Mouse (Mus musculus): ENCODE measurements around the gene Bmper. TPM values are rescaled to one million over a fixed set of nuclear protein-coding genes. Genes with fewer than 3 reads are reported as not detected.

Gene Bmper
- polyA plus RNA-seq, 1 experiment = 12.0 TPM

DNA sequence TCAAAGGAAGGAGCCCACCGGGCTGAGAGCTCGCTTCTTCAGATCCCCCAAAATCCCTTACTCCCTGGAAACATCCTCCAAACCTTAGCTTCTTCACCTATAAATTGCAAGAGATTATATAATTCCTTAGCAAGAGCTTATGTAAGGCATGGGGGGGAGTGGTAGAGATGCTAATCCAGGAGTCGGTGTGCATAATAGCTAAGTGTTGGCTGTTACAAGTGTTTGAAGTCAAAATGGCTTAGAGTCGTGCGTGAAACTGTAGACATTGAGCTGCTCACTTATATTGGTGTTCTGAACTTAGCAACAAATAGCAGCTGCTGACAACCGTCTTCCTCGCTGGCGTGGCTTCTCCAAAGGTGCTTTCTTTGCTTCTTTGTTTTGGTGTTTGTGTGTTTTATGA lies 128.5 kb downstream of the Bmper start:
- WGBS = 90% methylated on average over 8 of the region's 8 CpGs
- TF ChIP-seq CTCF (IDR thresholded peaks at IDR 0.05; ENCODE audit: insufficient read depth, low read length) = no peak
- no peak for TF ChIP-seq POLR2A (IDR thresholded peaks at IDR 0.05; ENCODE audit: borderline replicate concordance, extremely low read depth, low read depth, low read length)

DNA sequence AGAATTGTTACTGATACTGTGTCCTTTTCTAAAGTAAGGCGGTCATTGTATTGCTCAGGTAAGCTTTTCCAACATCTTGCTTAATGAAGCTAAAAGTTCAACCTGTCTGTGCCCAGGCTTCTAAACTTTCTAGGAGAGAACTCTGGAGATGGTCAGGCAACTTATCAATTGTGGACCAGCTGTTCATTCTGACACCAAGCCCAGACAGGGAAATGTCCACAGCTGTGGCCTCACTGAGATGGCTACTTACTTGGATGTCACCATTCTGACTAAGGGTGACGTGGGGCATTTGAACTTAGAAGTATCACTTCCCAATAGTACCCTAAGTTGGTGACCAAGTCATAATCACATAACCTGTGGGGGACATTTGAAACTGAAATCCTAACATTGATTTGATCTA lies 129.5 kb downstream of the Bmper start:
- no peak overlapping the region for H3K4me3 ChIP-seq (replicated peaks; ENCODE audit: extremely low read depth, low read depth, low read length)
- H3K4me1 ChIP-seq (ENCODE audit: control insufficient read depth, insufficient read depth, low read length) = no peaks in the 10 kb centered on the region
- 80% methylated on average over 2 of the region's 2 CpGs for WGBS
- TF ChIP-seq POLR2A (IDR thresholded peaks at IDR 0.05; ENCODE audit: borderline replicate concordance, extremely low read depth, low read depth, low read length) = no peak
- no peak for TF ChIP-seq CTCF (IDR thresholded peaks at IDR 0.05; ENCODE audit: insufficient read depth, low read length)
- DNase-seq = no peak

More for the DNA sequence above, 128.5 kb downstream of the Bmper start:
- Histone ChIP-seq H3K4me1 (ENCODE audit: control insufficient read depth, insufficient read depth, low read length) (no peaks in the 10 kb centered on the region), H3K4me3 (replicated peaks; ENCODE audit: extremely low read depth, low read depth, low read length) (no peak overlapping the region)
- DNase-seq = no peak

DNA sequence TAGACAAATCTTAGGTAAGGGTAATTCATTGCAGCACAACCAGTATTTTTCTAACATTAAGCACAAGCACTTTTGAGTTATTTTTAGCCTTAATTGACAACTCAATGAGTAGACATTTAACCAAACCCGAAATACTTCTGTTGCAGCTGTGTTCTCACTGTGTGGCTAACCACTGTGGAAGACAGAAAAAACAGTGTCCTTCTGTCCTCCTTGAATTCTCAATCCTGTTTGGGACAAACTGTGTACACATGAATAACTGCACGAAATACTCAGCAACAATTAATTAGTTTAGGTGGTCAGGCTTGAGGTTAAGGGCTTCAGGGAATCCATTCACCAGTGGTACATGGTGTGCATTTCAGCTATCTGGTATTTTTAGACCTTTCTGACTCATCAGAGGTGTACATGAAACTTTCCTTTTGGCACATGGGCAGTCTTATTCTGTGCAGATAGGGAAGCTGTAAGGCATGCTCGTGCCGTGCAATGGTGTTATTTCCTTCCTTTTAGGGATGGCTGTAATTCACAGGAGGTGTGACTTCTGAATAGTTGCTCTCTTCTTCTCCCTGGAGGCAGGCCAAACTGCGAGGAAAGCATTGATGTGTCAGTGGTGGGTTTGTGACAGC lies 131.4 kb downstream of the Bmper start:
- Histone ChIP-seq H3K4me3 (replicated peaks; ENCODE audit: extremely low read depth, low read depth, low read length) (no peak overlapping the region), H3K4me1 (ENCODE audit: control insufficient read depth, insufficient read depth, low read length) (no peaks in the 10 kb centered on the region)
- DNase-seq = no peak
- TF ChIP-seq CTCF (IDR thresholded peaks at IDR 0.05; ENCODE audit: insufficient read depth, low read length) (no peak), POLR2A (IDR thresholded peaks at IDR 0.05; ENCODE audit: borderline replicate concordance, extremely low read depth, low read depth, low read length) (no peak)
- 23% methylated on average over 5 of the region's 5 CpGs for WGBS

DNA sequence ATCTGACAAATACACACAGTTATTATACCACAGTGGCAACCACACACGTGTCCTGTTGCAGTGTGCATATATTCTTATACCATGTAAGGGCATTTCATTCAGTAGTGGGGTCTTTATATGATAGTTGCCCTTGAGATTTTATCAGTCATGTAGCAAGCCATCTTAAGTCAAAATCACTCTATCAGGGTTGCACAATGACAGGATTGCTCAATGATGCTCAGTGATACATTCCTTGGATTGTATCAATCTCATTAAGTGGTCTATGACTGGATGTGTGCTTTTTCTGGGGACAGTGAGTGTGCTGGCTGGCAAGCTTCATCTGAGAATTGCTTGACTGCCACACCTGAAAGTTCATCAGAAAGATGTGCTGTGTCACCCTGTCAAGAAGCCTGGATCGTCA lies 135.2 kb downstream of the Bmper start:
- TF ChIP-seq POLR2A (IDR thresholded peaks at IDR 0.05; ENCODE audit: borderline replicate concordance, extremely low read depth, low read depth, low read length) = no peak
- no peak for TF ChIP-seq CTCF (IDR thresholded peaks at IDR 0.05; ENCODE audit: insufficient read depth, low read length)
- 83% methylated on average over 2 of the region's 2 CpGs for WGBS
- Histone ChIP-seq H3K4me3 (replicated peaks; ENCODE audit: extremely low read depth, low read depth, low read length) (no peak overlapping the region), H3K4me1 (ENCODE audit: control insufficient read depth, insufficient read depth, low read length) (no peaks in the 10 kb centered on the region)
- DNase-seq = no peak

DNA sequence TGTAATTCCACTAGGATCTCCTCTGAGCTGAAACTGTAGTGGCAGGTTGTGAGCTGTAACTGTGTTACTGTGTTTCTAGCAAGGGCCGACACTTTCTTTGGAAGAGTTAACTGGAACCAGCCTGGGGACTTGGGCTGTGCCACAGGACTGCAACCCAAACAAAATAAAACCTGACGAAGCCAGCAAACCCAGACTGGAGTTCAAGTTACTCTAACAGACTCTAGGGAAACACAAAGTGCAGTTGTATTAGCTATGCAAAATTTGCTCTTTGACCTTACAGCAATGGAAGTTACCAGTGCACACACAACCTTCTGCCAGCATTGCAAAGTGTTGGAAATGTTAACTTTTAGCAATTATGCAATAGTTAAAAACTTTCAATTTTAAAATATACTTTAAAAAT lies 140.3 kb downstream of the Bmper start:
- WGBS = 67% methylated on average over 2 of the region's 2 CpGs
- Histone ChIP-seq H3K4me3 (replicated peaks; ENCODE audit: extremely low read depth, low read depth, low read length) (no peak overlapping the region), H3K4me1 (ENCODE audit: control insufficient read depth, insufficient read depth, low read length) (no peaks in the 10 kb centered on the region)
- TF ChIP-seq CTCF (IDR thresholded peaks at IDR 0.05; ENCODE audit: insufficient read depth, low read length) (no peak), POLR2A (IDR thresholded peaks at IDR 0.05; ENCODE audit: borderline replicate concordance, extremely low read depth, low read depth, low read length) (no peak)
- no peak for DNase-seq

DNA sequence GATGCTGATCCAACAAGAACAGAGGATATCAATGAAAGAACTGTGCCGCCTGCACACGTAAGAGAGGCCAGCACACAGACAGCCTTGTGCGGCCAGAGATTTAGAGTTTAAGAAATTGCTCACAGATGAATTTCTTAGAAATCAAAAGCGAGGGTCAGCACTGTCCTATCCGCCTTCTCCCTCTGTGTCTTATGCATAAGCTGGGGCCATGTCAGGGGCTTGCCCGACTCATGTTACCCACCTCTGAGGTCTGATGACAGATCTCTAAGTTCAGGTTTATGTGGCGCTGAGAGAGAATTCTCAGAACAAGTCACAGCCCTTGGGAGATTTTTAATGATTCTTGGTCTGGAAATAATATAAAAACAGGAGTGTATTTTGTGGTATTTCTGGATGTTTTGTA lies 140.7 kb downstream of the Bmper start:
- no peak overlapping the region for H3K4me3 ChIP-seq (replicated peaks; ENCODE audit: extremely low read depth, low read depth, low read length)
- 86% methylated on average over 7 of the region's 7 CpGs for WGBS
- TF ChIP-seq CTCF (IDR thresholded peaks at IDR 0.05; ENCODE audit: insufficient read depth, low read length) (no peak), POLR2A (IDR thresholded peaks at IDR 0.05; ENCODE audit: borderline replicate concordance, extremely low read depth, low read depth, low read length) (no peak)
- no peak for DNase-seq
- H3K4me1 ChIP-seq (ENCODE audit: control insufficient read depth, insufficient read depth, low read length) = no peaks in the 10 kb centered on the region

DNA sequence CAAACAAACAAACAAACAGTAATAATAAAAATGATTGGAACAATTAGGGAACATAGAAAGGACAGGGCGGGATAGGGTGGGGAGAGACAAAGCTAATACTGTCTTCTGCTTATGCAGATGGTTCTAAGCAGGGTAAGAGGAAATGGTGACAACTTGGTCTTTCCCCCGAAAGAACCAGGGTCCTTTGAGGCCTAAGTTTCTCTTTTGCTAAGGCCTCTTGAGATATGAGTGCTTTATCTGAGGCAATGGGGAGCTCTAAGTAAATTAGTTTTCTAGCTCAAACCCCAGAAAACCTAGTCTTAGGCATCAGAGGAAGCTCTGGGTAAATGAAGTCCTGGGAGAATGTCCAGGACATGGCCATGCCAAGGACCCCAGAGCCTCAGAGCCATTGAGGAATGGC lies 141.2 kb downstream of the Bmper start:
- DNase-seq = no peak
- WGBS = 73% methylated on average over 2 of the region's 2 CpGs
- TF ChIP-seq CTCF (IDR thresholded peaks at IDR 0.05; ENCODE audit: insufficient read depth, low read length) = no peak
- TF ChIP-seq POLR2A (IDR thresholded peaks at IDR 0.05; ENCODE audit: borderline replicate concordance, extremely low read depth, low read depth, low read length) = no peak
- Histone ChIP-seq H3K4me1 (ENCODE audit: control insufficient read depth, insufficient read depth, low read length) (no peaks in the 10 kb centered on the region), H3K4me3 (replicated peaks; ENCODE audit: extremely low read depth, low read depth, low read length) (no peak overlapping the region)

DNA sequence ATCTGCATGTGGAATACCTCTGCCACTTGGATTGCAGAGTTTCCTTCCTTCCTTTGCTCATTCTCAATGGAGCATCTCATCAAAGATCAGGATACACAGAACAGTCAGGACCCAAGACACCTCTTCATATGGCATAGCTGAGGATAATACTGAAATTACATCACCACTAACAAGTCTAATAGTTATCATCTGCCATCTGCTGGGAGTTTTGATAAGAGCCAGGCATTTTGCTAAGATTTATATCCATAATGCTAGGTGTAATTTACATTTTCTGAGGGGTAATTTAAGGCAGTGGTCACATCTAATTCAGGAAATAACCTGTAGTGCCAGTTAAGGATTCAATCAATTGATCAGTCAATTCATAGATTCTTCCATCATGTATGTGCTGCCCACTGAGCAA lies 145.2 kb downstream of the Bmper start:
- DNase-seq = no peak
- H3K4me3 ChIP-seq (replicated peaks; ENCODE audit: extremely low read depth, low read depth, low read length) = no peak overlapping the region
- TF ChIP-seq POLR2A (IDR thresholded peaks at IDR 0.05; ENCODE audit: borderline replicate concordance, extremely low read depth, low read depth, low read length) = no peak
- no peak for TF ChIP-seq CTCF (IDR thresholded peaks at IDR 0.05; ENCODE audit: insufficient read depth, low read length)
- no peaks in the 10 kb centered on the region for H3K4me1 ChIP-seq (ENCODE audit: control insufficient read depth, insufficient read depth, low read length)

DNA sequence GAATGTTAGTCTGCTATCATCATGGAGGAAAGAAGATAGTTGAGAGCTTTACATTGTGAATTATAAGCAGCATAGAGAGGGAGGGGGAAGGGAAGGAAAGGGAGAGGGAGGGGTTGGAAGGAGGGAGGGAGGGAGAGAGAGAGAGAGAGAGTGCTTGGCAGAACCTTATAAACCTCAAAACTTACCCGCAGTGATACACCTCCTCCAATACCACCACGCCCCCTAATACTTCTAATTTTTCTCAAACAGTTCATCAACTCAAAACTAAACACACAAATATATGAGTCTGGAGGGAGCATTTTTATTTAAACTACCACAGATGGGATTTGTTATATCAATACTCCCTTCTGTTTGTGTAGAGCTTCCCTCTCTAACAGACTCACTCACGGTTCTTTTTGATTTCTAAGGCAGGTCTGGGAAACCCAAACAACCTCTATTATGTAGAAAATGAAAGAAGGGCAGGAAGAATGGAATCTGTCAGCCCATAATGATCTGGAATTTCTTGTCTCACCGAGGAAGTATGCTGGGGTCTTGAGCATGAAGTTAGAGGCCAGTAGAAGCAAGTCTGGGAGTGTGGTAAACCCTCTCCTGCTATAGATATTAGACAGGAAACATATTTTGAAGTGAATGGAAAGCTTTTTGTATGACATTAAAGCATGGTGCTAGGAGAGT lies 152.0 kb downstream of the Bmper start:
- Histone ChIP-seq H3K4me1 (ENCODE audit: control insufficient read depth, insufficient read depth, low read length) (no peaks in the 10 kb centered on the region), H3K4me3 (replicated peaks; ENCODE audit: extremely low read depth, low read depth, low read length) (no peak overlapping the region)
- no peak for TF ChIP-seq CTCF (IDR thresholded peaks at IDR 0.05; ENCODE audit: insufficient read depth, low read length)
- no peak for TF ChIP-seq POLR2A (IDR thresholded peaks at IDR 0.05; ENCODE audit: borderline replicate concordance, extremely low read depth, low read depth, low read length)
- WGBS = 43% methylated on average over 4 of the region's 4 CpGs
- DNase-seq = no peak
